ENCODE assay signal across 36 mouse cellular contexts in the genomic region with DNA sequence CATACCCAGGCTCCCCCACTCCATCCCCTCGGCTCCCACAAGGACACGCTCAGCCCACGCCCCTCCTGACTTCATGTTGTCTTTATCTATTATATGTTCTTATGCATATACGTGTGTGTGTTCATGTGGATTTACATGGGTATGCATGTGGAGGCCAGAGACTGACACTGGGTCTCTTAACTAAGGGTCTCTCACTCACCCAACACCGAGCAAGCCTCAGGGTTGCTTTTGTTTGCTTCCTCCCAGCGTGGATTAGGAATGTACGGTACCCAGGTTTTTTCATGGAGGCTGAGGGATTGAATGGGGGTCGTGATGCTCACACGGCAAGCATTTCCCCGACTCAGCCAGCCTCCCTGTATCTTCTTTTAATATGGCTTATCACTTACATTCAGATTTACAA. TPM values are rescaled to one million over a fixed set of nuclear protein-coding genes. Genes with fewer than 3 reads are reported as not detected.
"Had no signal": no experiment of that assay in that cellular context is flagged by ENCODE, and none has a peak within 500 bp of the region (broad histone marks: within the 10 kb centered on the region; RNA-seq: fewer than 3 reads in every experiment).

No protein-coding gene starts in this region.

- H3K4me1 ChIP-seq: limb, embryonic 10.5 days; limb, embryonic 12.5 days; limb, embryonic 13.5 days; limb, embryonic 15.5 days; liver, embryonic 12.5 days; liver, embryonic 13.5 days; liver, embryonic 15.5 days; lung, embryonic 15.5 days; midbrain, embryonic 10.5 days; midbrain, embryonic 12.5 days; midbrain, embryonic 13.5 days; midbrain, embryonic 15.5 days; neural tube, embryonic 12.5 days had no signal

- H3K36me3 ChIP-seq: limb, embryonic 10.5 days; limb, embryonic 12.5 days; limb, embryonic 13.5 days; limb, embryonic 15.5 days; liver, embryonic 12.5 days; liver, embryonic 13.5 days; liver, embryonic 15.5 days; lung, embryonic 15.5 days; midbrain, embryonic 10.5 days; midbrain, embryonic 12.5 days; midbrain, embryonic 13.5 days; midbrain, embryonic 15.5 days; neural tube, embryonic 12.5 days had no signal

- H3K27me3 ChIP-seq: limb, embryonic 12.5 days; limb, embryonic 15.5 days; liver, embryonic 13.5 days; liver, embryonic 15.5 days; lung, embryonic 15.5 days; megakaryocyte, embryonic 14.5 days; midbrain, embryonic 12.5 days; midbrain, embryonic 13.5 days; midbrain, embryonic 15.5 days; neural tube, embryonic 12.5 days had no signal

- DNase-seq: left cerebral cortex, postnatal 4 days; liver; liver, embryonic 13.5 days; liver, postnatal 0 days; lung, adult 18-20 months; lung, adult 2 months; lung, embryonic 14.5 days; lung, postnatal 10 days; lung, postnatal 14 days; lung, postnatal 36 days; lung, postnatal 4 days; midbrain, embryonic 14.5 days had no signal

- H3K27ac ChIP-seq: limb, embryonic 10.5 days; limb, embryonic 12.5 days; limb, embryonic 13.5 days; limb, embryonic 15.5 days; liver, embryonic 12.5 days; liver, embryonic 13.5 days; liver, embryonic 14.5 days; liver, embryonic 15.5 days; lung, embryonic 15.5 days; macrophage; midbrain, embryonic 10.5 days; midbrain, embryonic 12.5 days; midbrain, embryonic 13.5 days; midbrain, embryonic 15.5 days; neural tube, embryonic 12.5 days had no signal

- H3K9me3 ChIP-seq: limb, embryonic 10.5 days; limb, embryonic 15.5 days; liver, embryonic 12.5 days; liver, embryonic 13.5 days; liver, embryonic 15.5 days; lung, embryonic 15.5 days; midbrain, embryonic 13.5 days; midbrain, embryonic 15.5 days had no signal

- H3K4me3 ChIP-seq: limb, embryonic 10.5 days; limb, embryonic 12.5 days; limb, embryonic 13.5 days; limb, embryonic 15.5 days; liver, embryonic 12.5 days; liver, embryonic 13.5 days; liver, embryonic 15.5 days; lung, embryonic 15.5 days; megakaryocyte, embryonic 14.5 days; midbrain, embryonic 10.5 days; midbrain, embryonic 12.5 days; midbrain, embryonic 13.5 days; midbrain, embryonic 15.5 days; myocyte; neural tube, embryonic 12.5 days had no signal

RNA-seq across cellular contexts. Expression of gene Abca17, which starts 25.8 kb away (rescaled TPM):
- total RNA-seq: liver, adult 2 months; megakaryocyte progenitor cell, adult 5-6 weeks; megakaryocyte-erythroid progenitor cell, adult 5-6 weeks; monocyte, adult 5-6 weeks had no signal
- polyA plus RNA-seq: limb, embryonic 10.5 days; limb, embryonic 11.5 days; limb, embryonic 12.5 days; limb, embryonic 13.5 days; limb, embryonic 15.5 days; liver, embryonic 11.5 days; liver, embryonic 12.5 days; liver, embryonic 13.5 days; liver, embryonic 15.5 days; liver, embryonic 16.5 days; liver, postnatal 0 days; lung, embryonic 14.5 days; midbrain, embryonic 11.5 days; midbrain, embryonic 12.5 days; myocyte had no signal
